Comparison of ENCODE assay signal across 25 mouse cellular contexts in genomic region chr13:112325126-112325525, GRCm38 (mm10). TPM values are rescaled to one million over a fixed set of nuclear protein-coding genes. Genes with fewer than 3 reads are reported as not detected.
"Had no signal": no experiment of that assay in that cellular context is flagged by ENCODE, and none has a peak within 500 bp of the region (broad histone marks: within the 10 kb centered on the region; RNA-seq: fewer than 3 reads in every experiment).

No protein-coding gene starts in this region.

- H3K4me1 ChIP-seq: heart, embryonic 10.5 days; hindbrain, embryonic 15.5 days; liver, embryonic 12.5 days had no signal

- H3K4me3 ChIP-seq: heart, embryonic 10.5 days; heart, embryonic 12.5 days; hindbrain, embryonic 13.5 days; hindbrain, embryonic 15.5 days; kidney, embryonic 15.5 days; limb, embryonic 13.5 days; limb, embryonic 15.5 days; liver, embryonic 12.5 days had no signal

- H3K27me3 ChIP-seq: heart, embryonic 12.5 days; hindbrain, embryonic 13.5 days; hindbrain, embryonic 15.5 days; kidney, embryonic 15.5 days; limb, embryonic 13.5 days; limb, embryonic 15.5 days; liver, embryonic 12.5 days had no signal

- H3K27ac ChIP-seq: heart, embryonic 10.5 days; hindbrain, embryonic 13.5 days; hindbrain, embryonic 15.5 days; hindbrain, postnatal 0 days; kidney, embryonic 15.5 days; kidney, postnatal 0 days; limb, embryonic 13.5 days; limb, embryonic 15.5 days; liver, embryonic 12.5 days; liver, embryonic 14.5 days had no signal

- H3K9ac ChIP-seq: heart, embryonic 12.5 days; hindbrain, embryonic 13.5 days; hindbrain, embryonic 15.5 days; kidney, embryonic 15.5 days; limb, embryonic 13.5 days; limb, embryonic 15.5 days; liver, embryonic 12.5 days; liver, embryonic 14.5 days had no signal

- DNase-seq: gastrocnemius, postnatal 10 days; gastrocnemius, postnatal 25 days; heart, adult 18-20 months; heart, postnatal 10 days; heart, postnatal 36 days; kidney, adult 11 months; kidney, adult 8-10 months; kidney, postnatal 14 days; kidney, postnatal 36 days; layer of hippocampus, adult 9-11 months; layer of hippocampus, postnatal 36 days; left cerebral cortex, postnatal 4 days had no signal

- H3K4me2 ChIP-seq: heart, embryonic 12.5 days; hindbrain, embryonic 13.5 days; hindbrain, embryonic 15.5 days; kidney, embryonic 15.5 days; limb, embryonic 13.5 days; limb, embryonic 15.5 days; liver, embryonic 12.5 days had no signal

- H3K36me3 ChIP-seq: heart, embryonic 10.5 days; heart, embryonic 12.5 days; hindbrain, embryonic 13.5 days; hindbrain, embryonic 15.5 days; kidney, embryonic 15.5 days; limb, embryonic 13.5 days; limb, embryonic 15.5 days; liver, embryonic 12.5 days had no signal

- ATAC-seq: hindbrain, postnatal 0 days; intestine, embryonic 16.5 days; liver, embryonic 12.5 days had no signal

- H3K9me3 ChIP-seq: heart, embryonic 10.5 days; heart, embryonic 12.5 days; hindbrain, embryonic 13.5 days; hindbrain, embryonic 15.5 days; kidney, embryonic 15.5 days; limb, embryonic 13.5 days; limb, embryonic 15.5 days; liver, embryonic 12.5 days had no signal

RNA-seq across cellular contexts. Expression of gene Ankrd55, which starts 36.9 kb away (rescaled TPM):
- total RNA-seq: gastrocnemius, postnatal 10 days; gastrocnemius, postnatal 25 days; hematopoietic stem cell, adult 5-6 weeks had no signal
- polyA plus RNA-seq: heart, embryonic 10.5 days had no signal
